Mouse (Mus musculus) erythroblast, embryonic 14.5 days (primary cell): ENCODE results near the gene Rbp1.

Experiments
- GATA1 ChIP-seq: IDR thresholded peaks from 2 replicates; pipeline ENCODE4 v1.6.1; 2012; ENCODE audit warnings: low read length, inconsistent platforms, mixed read lengths
- TAL1 ChIP-seq: IDR thresholded peaks from 3 replicates; pipeline ENCODE4 v1.6.1; 2012; ENCODE audit warnings: low read length, inconsistent platforms, mixed read lengths

DNA sequence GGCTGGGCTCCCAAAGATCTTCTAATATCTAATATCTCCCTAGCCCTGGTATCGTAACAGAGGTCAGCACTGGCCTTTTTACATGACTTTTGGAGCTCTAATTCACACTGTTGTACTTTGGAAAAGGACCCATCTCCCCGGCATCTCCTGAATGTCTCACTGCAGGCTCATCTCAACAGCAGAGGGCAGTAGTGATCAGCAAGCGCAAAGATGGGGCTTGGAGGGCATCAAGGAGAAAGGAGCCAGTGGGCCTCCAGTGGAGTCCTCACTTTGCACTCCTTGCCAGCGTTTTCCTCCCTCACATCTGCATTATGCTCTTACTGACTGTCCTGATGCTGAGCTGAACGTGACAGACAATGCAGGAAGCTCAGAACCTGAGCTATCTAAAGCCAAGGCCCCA is 19.9 kb downstream of the Rbp1 start:
- TF ChIP-seq TAL1 (no peak), GATA1 (no peak)
